Mouse (Mus musculus) hindbrain, embryonic 14.5 days (tissue): ENCODE data around the gene Scn2b. TPM values are rescaled to one million over a fixed set of nuclear protein-coding genes. Genes with fewer than 3 reads are reported as not detected.
A peak's percentile ranks its signal among the peaks of the same experiment; 100 is the strongest.

Experiments
- ATAC-seq: fragments of 200-750 bp; cut with Nextera tagmentation; 2 replicates; pipeline ENCODE4 v1.8.0; 2017; ENCODE audit warnings: moderate number of reproducible peaks, mild to moderate bottlenecking, moderate TSS enrichment, moderate library complexity; ENCODE audit not compliant: low FRiP score
- DNase-seq: peaks from one replicate; pipeline ENCODE4 v3.0.0-alpha.2; 2015; ENCODE audit warnings: low spot score
- H3K27ac ChIP-seq: fragments of 300-500 bp; sonication (generic); 2 replicates; pipeline ENCODE4 v1.5.1; 2014; ENCODE audit warnings: mild to moderate bottlenecking, moderate library complexity
- H3K27me3 ChIP-seq: fragments of 300-500 bp; sonication (generic); 2 replicates; pipeline ENCODE4 v1.6.1; 2014; ENCODE audit warnings: mild to moderate bottlenecking, low read length, mixed read lengths; ENCODE audit not compliant: control insufficient read depth, insufficient read depth
- H3K36me3 ChIP-seq: fragments of 300-500 bp; sonication (generic); replicated peaks from 2 replicates; pipeline ENCODE4 v1.6.1; 2014; ENCODE audit not compliant: control insufficient read depth, insufficient read depth
- H3K4me1 ChIP-seq: fragments of 300-500 bp; sonication (generic); replicated peaks from 2 replicates; pipeline ENCODE4 v1.6.1; 2014; ENCODE audit warnings: antibody characterized with exemption, low read length, mixed read lengths; ENCODE audit not compliant: control insufficient read depth, insufficient read depth
- H3K4me2 ChIP-seq: fragments of 300-500 bp; sonication (generic); replicated peaks from 2 replicates; pipeline ENCODE4 v1.6.1; 2014; ENCODE audit warnings: mild to moderate bottlenecking, moderate library complexity
- H3K4me3 ChIP-seq: fragments of 300-500 bp; sonication (generic); replicated peaks from 2 replicates; pipeline ENCODE4 v1.5.1; 2014; ENCODE audit warnings: mild to moderate bottlenecking, low read length
- H3K9ac ChIP-seq: fragments of 300-500 bp; sonication (generic); 2 replicates; pipeline ENCODE4 v1.6.1; 2014
- H3K9me3 ChIP-seq: fragments of 300-500 bp; sonication (generic); 2 replicates; pipeline ENCODE4 v1.6.1; 2016; ENCODE audit warnings: low read length; ENCODE audit not compliant: control insufficient read depth
- WGBS: fragments of 180-500 bp; shearing (Covaris S2); extraction: QIAGEN DNeasy Blood & Tissue Kit; methylation state at CpG from one replicate; pipeline ENCODE4 v1.1.7; 2014; 5-methylcytosine and 5-hydroxymethylcytosine counted together
- polyA plus RNA-seq: library from polyadenylated mRNA; unstranded; fragments of >200 nt; fragmentation: Nextera tagmentation; extraction: Ambion mirVana; gene quantifications from 2 replicates; pipeline ENCODE4 v1.2.1, GENCODE M21; 2014

Gene Scn2b
- polyA plus RNA-seq, 1 experiment from 2014 or later = 8.1 TPM

DNA sequence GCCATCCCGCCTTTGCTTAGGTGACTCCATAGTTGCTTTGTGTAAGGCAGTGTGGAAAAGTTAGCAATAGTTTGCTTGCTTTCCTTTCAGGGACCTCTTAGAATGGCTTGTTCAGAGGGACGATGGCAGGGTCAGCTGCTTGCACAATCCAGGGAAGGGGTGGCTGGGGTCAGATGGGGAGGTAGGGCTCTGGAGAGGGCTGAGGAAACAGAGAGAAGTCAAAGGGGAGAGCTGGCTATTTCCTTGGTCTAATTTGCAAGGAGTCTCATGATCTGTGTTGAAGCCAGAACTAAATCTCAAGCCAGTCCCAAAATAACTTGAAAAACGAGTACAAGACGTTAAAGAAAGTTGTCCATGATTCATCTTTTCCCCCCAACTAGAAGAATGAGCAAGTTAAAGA lies 24.9 kb upstream of the Scn2b start:
- DNase-seq (no peak), ATAC-seq (no peak)
- no peaks in the 10 kb centered on the region for H3K36me3 ChIP-seq
- H3K27me3 ChIP-seq = no peaks in the 10 kb centered on the region
- WGBS = 74% methylated on average over 4 of the region's 4 CpGs
- H3K9ac ChIP-seq = no peak overlapping the region
- H3K4me1 ChIP-seq = no peaks in the 10 kb centered on the region
- H3K4me3 ChIP-seq = no peak overlapping the region
- H3K4me2 ChIP-seq = no peak overlapping the region
- 0 out of 2 replicates have a peak overlapping the region, but pooled peaks have one; percentile 32 for H3K27ac ChIP-seq
- H3K9me3 ChIP-seq = no peaks in the 10 kb centered on the region

- H3K4me1 ChIP-seq = no peaks in the 10 kb centered on the region
- no peaks in the 10 kb centered on the region for H3K36me3 ChIP-seq
- DNase-seq (no peak), ATAC-seq (no peak)
- no peak overlapping the region for H3K4me3 ChIP-seq
- no peaks in the 10 kb centered on the region for H3K27me3 ChIP-seq
- no peak overlapping the region for H3K4me2 ChIP-seq
- no peaks in the 10 kb centered on the region for H3K9me3 ChIP-seq
- 85% methylated on average over 6 of the region's 6 CpGs for WGBS
- no peak overlapping the region for H3K9ac ChIP-seq
- H3K27ac ChIP-seq = no peak overlapping the region
Observed at GRCm38 (mm10) chr9:45095149-45095937, 22.2 kb upstream of the Scn2b start.

GRCm38 (mm10) chr9:45097877-45098276 lies 19.7 kb upstream of the Scn2b start:
- Histone ChIP-seq H3K27ac (no peak overlapping the region), H3K9ac (no peak overlapping the region), H3K4me3 (no peak overlapping the region), H3K9me3 (no peaks in the 10 kb centered on the region), H3K27me3 (no peaks in the 10 kb centered on the region), H3K4me2 (no peak overlapping the region), H3K36me3 (no peaks in the 10 kb centered on the region), H3K4me1 (no peaks in the 10 kb centered on the region)
- DNase-seq (no peak), ATAC-seq (no peak)
- WGBS = 85% methylated on average over 5 of the region's 5 CpGs

- H3K4me1 ChIP-seq = no peaks in the 10 kb centered on the region
- H3K4me2 ChIP-seq = no peak overlapping the region
- WGBS = 59% methylated on average over 3 of the region's 3 CpGs
- H3K9me3 ChIP-seq = no peaks in the 10 kb centered on the region
- H3K27ac ChIP-seq = no peak overlapping the region
- no peak for ATAC-seq
- no peaks in the 10 kb centered on the region for H3K36me3 ChIP-seq
- H3K4me3 ChIP-seq = no peak overlapping the region
- H3K27me3 ChIP-seq = no peaks in the 10 kb centered on the region
- no peak for DNase-seq
- no peak overlapping the region for H3K9ac ChIP-seq
Observed at GRCm38 (mm10) chr9:45098426-45098825, 19.2 kb upstream of the Scn2b start.

DNA sequence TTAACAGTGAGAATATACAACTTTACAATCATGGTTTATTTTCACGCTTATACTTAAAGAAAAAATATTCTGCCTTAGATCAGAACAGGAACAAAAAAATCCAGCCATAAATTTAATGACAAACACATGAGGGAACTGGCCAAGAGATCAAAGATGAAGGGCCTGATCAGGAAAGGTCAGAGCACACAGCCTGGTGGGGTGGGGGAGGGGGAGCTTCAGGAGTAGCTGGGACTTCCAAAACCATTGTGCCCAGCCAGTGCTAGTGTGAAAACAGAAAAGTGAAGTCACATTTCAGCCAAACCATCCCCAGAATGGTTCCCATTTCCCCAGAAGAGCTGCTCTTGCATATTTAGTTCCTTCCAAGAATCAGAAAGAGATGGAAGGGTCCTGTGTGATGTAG lies 15.1 kb upstream of the Scn2b start:
- WGBS = 86% methylated on average over 1 of the region's 1 CpGs
- H3K9me3 ChIP-seq = no peaks in the 10 kb centered on the region

GRCm38 (mm10) chr9:45103211-45103979 lies 14.2 kb upstream of the Scn2b start:
- ATAC-seq = no peak
- Histone ChIP-seq H3K4me1 (no peaks in the 10 kb centered on the region), H3K4me2 (no peak overlapping the region), H3K27me3 (no peaks in the 10 kb centered on the region), H3K36me3 (no peaks in the 10 kb centered on the region), H3K4me3 (no peak overlapping the region), H3K9me3 (no peaks in the 10 kb centered on the region), H3K9ac (no peak overlapping the region), H3K27ac (no peak overlapping the region)
- WGBS = 76% methylated on average over 11 of the region's 11 CpGs
- no peak for DNase-seq

More for the DNA sequence above, 15.1 kb upstream of the Scn2b start:
- Histone ChIP-seq H3K27ac (no peak overlapping the region), H3K9ac (no peak overlapping the region), H3K4me1 (no peaks in the 10 kb centered on the region), H3K4me3 (no peak overlapping the region), H3K4me2 (no peak overlapping the region), H3K36me3 (no peaks in the 10 kb centered on the region), H3K27me3 (no peaks in the 10 kb centered on the region)
- ATAC-seq (no peak), DNase-seq (no peak)

DNA sequence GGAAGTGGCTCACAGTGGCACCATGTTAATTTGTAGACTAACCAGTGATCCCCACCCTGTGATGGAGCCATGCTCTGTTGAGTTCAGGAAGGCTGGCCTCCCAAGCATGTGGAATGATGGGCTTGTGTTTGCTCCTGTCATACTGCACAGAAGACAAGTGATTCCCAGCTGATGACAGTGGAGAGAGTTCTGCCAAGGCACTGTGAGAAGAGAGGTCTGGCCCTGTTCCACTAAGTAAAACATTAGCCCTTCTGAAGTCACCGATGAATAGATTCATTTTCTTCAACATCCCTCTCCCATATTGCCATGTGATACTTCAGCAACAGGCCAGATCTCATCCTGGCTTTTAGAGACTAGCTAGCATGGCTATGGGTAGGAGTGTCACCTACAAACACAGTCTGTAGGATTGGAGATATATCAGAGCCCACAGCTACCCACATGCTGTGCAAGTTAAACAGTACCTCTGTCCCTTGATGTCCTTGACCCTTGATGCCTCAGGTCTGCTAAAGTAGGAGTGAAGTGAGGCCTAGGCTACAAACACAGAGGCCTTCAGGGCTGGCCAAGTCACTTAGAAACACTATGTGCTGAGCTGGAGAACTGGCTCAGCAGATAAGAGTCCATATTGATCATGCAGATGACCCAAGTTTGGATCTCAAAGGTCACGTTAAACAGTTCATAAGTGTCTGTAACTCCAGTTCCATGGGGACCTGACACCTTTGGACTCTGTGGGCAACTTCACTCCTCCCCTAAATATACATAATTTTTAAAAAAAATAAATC lies 11.8 kb upstream of the Scn2b start:
- H3K4me1 ChIP-seq = no peaks in the 10 kb centered on the region
- 96% methylated on average over 2 of the region's 2 CpGs for WGBS
- H3K9me3 ChIP-seq = no peaks in the 10 kb centered on the region
- no peaks in the 10 kb centered on the region for H3K27me3 ChIP-seq
- no peak overlapping the region for H3K4me3 ChIP-seq
- H3K4me2 ChIP-seq = no peak overlapping the region
- H3K27ac ChIP-seq = no peak overlapping the region
- no peak overlapping the region for H3K9ac ChIP-seq
- ATAC-seq (no peak), DNase-seq (no peak)
- no peaks in the 10 kb centered on the region for H3K36me3 ChIP-seq

DNA sequence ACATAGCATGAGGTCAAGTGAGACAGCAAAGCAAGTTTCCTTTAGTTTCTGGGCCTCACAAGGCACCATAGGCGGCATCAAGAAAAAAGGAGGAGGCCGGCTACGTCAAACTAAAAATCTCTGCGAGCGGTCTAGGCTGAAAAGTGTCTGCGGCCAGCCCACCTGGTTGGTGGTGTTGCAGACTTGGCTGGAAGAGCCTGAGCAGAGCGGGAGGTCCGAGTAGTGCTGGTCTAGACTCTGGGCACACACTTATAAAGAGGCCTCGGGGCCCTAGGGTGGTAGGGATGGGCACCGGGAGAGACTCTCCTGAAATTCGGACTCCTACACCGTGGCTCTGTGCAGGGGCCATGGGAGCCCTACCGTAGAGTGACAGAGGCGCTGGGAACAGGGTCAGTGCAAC lies 1.9 kb upstream of the Scn2b start:
- Histone ChIP-seq H3K9me3 (no peaks in the 10 kb centered on the region), H3K27ac (no peak overlapping the region), H3K4me3 (peak overlapping the region; percentile 32), H3K4me2 (peak overlapping the region; percentile 51), H3K36me3 (no peaks in the 10 kb centered on the region), H3K9ac (peak overlapping the region; percentile 41), H3K4me1 (peaks cover 19% of the 10 kb centered on the region), H3K27me3 (no peaks in the 10 kb centered on the region)
- ATAC-seq (peak; percentile 82; the same call in 1 of the 2 replicates), DNase-seq (peak; percentile 84)
- 3% methylated on average over 14 of the region's 14 CpGs for WGBS

- H3K27ac ChIP-seq = no peak overlapping the region
- H3K9me3 ChIP-seq = no peaks in the 10 kb centered on the region
- 64% methylated on average over 9 of the region's 9 CpGs for WGBS
- no peak overlapping the region for H3K4me2 ChIP-seq
- no peaks in the 10 kb centered on the region for H3K36me3 ChIP-seq
- no peak for ATAC-seq
- H3K4me1 ChIP-seq = peaks cover 20% of the 10 kb centered on the region
- DNase-seq = no peak
- H3K4me3 ChIP-seq = no peak overlapping the region
- no peaks in the 10 kb centered on the region for H3K27me3 ChIP-seq
- no peak overlapping the region for H3K9ac ChIP-seq
Observed at GRCm38 (mm10) chr9:45116819-45117218, 763 bp upstream of the Scn2b start.
